Mouse (Mus musculus) neural tube, embryonic 13.5 days (tissue): ENCODE measurements around the gene Ms4a3. TPM values are rescaled to one million over a fixed set of nuclear protein-coding genes. Genes with fewer than 3 reads are reported as not detected.

Experiments used
- polyA plus RNA-seq: library from polyadenylated mRNA; unstranded; fragments of >200 nt; fragmentation: Nextera tagmentation; extraction: Ambion mirVana; gene quantifications from 2 replicates; pipeline ENCODE4 v1.2.1, GENCODE M21; 2015

Gene Ms4a3
- polyA plus RNA-seq, 1 experiment from 2014 or later, result 0.18 TPM

Other genes starting within 250 kb of the Ms4a3 start
- 0.11 and 0.59 TPM in 2 replicates for gene Ms4a4c, start 236.1 kb downstream of the Ms4a3 start, polyA plus RNA-seq
- not detected in 2 replicates for gene Ms4a4b, start 197.3 kb downstream of the Ms4a3 start, polyA plus RNA-seq
- 2.9 and 3.3 TPM in 2 replicates for gene Ms4a6c, start 171.5 kb downstream of the Ms4a3 start, polyA plus RNA-seq
- not detected in 2 replicates for gene Gm8369, start 154.9 kb downstream of the Ms4a3 start, polyA plus RNA-seq
- gene Ms4a6b, start 124.3 kb downstream of the Ms4a3 start, polyA plus RNA-seq, result 3.7 and 3.8 TPM in 2 replicates
- 0.25 TPM in 1 of 2 replicates, not detected in the other for gene Ms4a4d, start 104.0 kb downstream of the Ms4a3 start, polyA plus RNA-seq
- 1.8 and 2.2 TPM in 2 replicates for gene Ms4a6d, start 36.0 kb downstream of the Ms4a3 start, polyA plus RNA-seq
- gene Ms4a2, start 17.1 kb downstream of the Ms4a3 start, polyA plus RNA-seq, result 0.18 and 0.40 TPM in 2 replicates
- gene Oosp2, start 19.7 kb upstream of the Ms4a3 start, polyA plus RNA-seq, result not detected in 2 replicates
- gene Oosp1, start 50.3 kb upstream of the Ms4a3 start, polyA plus RNA-seq, result not detected in 2 replicates
- gene Oosp3, start 56.2 kb upstream of the Ms4a3 start, polyA plus RNA-seq, result not detected in 2 replicates
- gene Gif, start 106.7 kb upstream of the Ms4a3 start, polyA plus RNA-seq, result not detected in 2 replicates
- gene Mrpl16, start 129.5 kb upstream of the Ms4a3 start, polyA plus RNA-seq, result 40.4 and 46.1 TPM in 2 replicates
- 6.4 and 6.7 TPM in 2 replicates for gene Stx3, start 178.6 kb upstream of the Ms4a3 start, polyA plus RNA-seq
- gene Olfr1417, start 198.4 kb upstream of the Ms4a3 start, polyA plus RNA-seq, result not detected in 2 replicates
- not detected in 2 replicates for gene Olfr1418, start 220.2 kb upstream of the Ms4a3 start, polyA plus RNA-seq
- gene Olfr1419, start 234.3 kb upstream of the Ms4a3 start, polyA plus RNA-seq, result not detected in 2 replicates
- gene Olfr1420, start 245.7 kb upstream of the Ms4a3 start, polyA plus RNA-seq, result not detected in 2 replicates